Mouse (Mus musculus): ENCODE results near the gene Cstb. TPM values are rescaled to one million over a fixed set of nuclear protein-coding genes. Genes with fewer than 3 reads are reported as not detected.

The Cstb gene
- polyA plus RNA-seq (2012; ENCODE audit: insufficient read depth, insufficient read length, missing spikeins), result 192 and 249 TPM in 2 replicates

DNA sequence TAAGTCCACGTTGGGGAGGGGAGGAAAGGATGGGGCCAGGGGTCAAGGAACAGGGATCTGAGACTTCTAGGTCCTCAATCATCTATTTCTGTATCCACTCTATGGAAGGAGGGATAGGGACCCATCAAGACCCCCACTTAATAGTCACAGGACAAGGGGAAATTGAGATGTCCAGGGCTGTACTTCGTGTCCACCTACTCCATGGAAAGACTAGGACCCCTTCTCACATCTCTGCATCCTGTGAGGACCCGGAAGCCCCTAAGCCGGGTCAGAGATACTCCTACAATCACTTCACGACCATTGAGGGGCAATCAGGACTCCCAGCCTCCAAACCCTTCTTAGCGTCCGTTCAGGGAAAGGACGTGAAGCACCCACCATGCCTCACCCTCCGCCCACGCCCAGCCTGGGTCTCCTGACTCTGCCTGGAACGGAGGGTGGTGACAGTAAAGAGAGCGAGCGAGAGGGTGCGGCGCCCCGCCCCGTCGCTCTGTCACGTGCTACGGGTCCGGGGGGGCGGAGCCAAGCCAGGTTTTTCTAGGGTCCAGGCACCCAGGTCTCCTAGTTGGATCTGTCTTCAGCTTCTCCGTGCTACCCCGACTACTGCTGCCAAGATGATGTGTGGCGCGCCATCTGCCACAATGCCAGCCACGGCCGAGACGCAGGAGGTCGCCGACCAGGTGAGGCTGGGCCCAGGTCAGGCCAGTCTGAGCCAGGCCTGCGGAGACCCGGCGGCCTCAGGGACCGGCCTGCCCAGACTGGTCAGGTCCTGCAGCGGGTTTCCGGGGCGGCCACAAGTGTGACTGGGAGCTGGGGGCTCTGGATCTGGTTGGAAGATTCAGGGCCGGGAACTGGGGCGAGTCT, at the start of gene Cstb:
TSS of gene Cstb (plus strand) at position 489 of the 861 bp plus-strand sequence.
- H3K27ac ChIP-seq (replicated peaks; ENCODE audit: low read depth, low read length), result peak within 1 kb of the TSS; percentile 62
- peak within 1 kb of the TSS; percentile 94 for H3K4me3 ChIP-seq (ENCODE audit: insufficient read depth, low read depth, low read length)
- H3K4me1 ChIP-seq (ENCODE audit: control insufficient read depth, insufficient read depth, insufficient read length, low read length), result peaks cover 4% of the 10 kb centered on the region; the same call in 1 of the 2 replicates

DNA sequence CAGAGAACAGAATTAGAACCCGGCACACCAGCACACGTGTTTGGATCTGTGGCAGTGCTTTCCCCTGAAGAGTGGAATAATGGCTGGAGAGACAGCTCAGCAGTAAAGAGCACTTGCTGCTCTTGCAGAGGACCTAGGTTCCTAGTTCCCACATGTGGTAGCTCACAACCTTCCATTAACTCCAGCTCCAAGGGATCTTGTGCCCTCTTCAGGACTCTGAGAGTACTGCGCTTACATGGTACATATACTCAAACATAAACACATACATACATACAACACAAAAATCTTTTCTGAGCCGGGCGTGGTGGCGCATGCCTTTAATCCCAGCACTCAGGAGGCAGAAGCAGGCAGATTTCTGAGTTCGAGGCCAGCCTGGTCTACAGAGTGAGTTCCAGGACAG, 47.0 kb upstream of the Cstb start:
- H3K4me1 ChIP-seq (ENCODE audit: control insufficient read depth, insufficient read depth, insufficient read length, low read length), result no peaks in the 10 kb centered on the region

GRCm38 (mm10) chr10:78383567-78383966, 41.9 kb upstream of the Cstb start:
- H3K4me1 ChIP-seq (ENCODE audit: control insufficient read depth, insufficient read depth, insufficient read length, low read length), result no peaks in the 10 kb centered on the region
- H3K27ac ChIP-seq (replicated peaks; ENCODE audit: low read depth, low read length), result no peak overlapping the region
- no peak overlapping the region for H3K4me3 ChIP-seq (ENCODE audit: insufficient read depth, low read depth, low read length)

More for the DNA sequence above, 47.0 kb upstream of the Cstb start:
- Histone ChIP-seq H3K4me3 (ENCODE audit: insufficient read depth, low read depth, low read length) (no peak overlapping the region), H3K27ac (replicated peaks; ENCODE audit: low read depth, low read length) (no peak overlapping the region)

GRCm38 (mm10) chr10:78385520-78385919, 39.9 kb upstream of the Cstb start:
- Histone ChIP-seq H3K4me1 (ENCODE audit: control insufficient read depth, insufficient read depth, insufficient read length, low read length) (no peaks in the 10 kb centered on the region; the same call in 1 of the 2 replicates), H3K4me3 (ENCODE audit: insufficient read depth, low read depth, low read length) (no peak overlapping the region), H3K27ac (replicated peaks; ENCODE audit: low read depth, low read length) (no peak overlapping the region)

DNA sequence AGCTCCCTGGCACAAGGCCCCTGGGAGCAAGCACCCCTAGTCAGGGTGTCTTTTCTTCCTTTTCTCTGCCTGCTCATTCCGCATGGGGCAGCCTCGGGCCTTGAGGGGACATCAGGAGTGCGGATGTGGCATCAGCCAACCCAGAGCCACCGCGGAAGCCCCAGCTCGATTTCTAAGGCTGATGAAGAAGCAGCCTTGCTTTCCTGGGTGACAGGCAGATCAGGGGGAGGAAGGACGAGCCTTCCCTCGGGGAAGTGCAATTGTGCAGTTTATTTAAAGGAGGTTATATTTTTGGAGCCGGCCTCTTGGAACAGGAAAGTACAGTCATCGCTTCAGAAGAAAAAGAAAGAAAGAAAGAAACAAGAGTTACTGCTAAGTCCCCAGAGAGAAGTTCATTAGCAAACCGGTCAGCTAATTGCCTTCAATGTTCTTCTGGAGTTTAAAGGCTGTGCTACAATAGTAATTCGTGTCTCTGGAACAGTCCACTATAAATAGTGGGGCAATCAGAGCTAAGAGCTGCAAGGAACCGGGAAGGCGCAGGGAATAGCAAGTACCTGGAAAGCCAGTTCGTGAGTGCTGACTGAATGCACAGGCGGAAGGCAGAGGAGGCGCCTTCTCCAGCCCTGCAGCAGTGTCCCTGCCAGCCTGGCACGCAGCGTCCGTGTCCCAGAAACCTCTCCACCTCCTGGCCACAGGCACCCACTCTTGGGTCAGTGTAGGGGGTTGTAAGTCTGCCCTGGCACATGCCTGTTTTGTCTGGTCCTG, 37.1 kb upstream of the Cstb start:
- Histone ChIP-seq H3K4me3 (ENCODE audit: insufficient read depth, low read depth, low read length) (no peak overlapping the region), H3K27ac (replicated peaks; ENCODE audit: low read depth, low read length) (no peak overlapping the region), H3K4me1 (ENCODE audit: control insufficient read depth, insufficient read depth, insufficient read length, low read length) (no peaks in the 10 kb centered on the region; the same call in 1 of the 2 replicates)

- no peak overlapping the region for H3K27ac ChIP-seq (replicated peaks; ENCODE audit: low read depth, low read length)
- no peak overlapping the region for H3K4me3 ChIP-seq (ENCODE audit: insufficient read depth, low read depth, low read length)
- H3K4me1 ChIP-seq (ENCODE audit: control insufficient read depth, insufficient read depth, insufficient read length, low read length), result no peaks in the 10 kb centered on the region; the same call in 1 of the 2 replicates
Measured at GRCm38 (mm10) chr10:78390982-78391470, 34.4 kb upstream of the Cstb start.

DNA sequence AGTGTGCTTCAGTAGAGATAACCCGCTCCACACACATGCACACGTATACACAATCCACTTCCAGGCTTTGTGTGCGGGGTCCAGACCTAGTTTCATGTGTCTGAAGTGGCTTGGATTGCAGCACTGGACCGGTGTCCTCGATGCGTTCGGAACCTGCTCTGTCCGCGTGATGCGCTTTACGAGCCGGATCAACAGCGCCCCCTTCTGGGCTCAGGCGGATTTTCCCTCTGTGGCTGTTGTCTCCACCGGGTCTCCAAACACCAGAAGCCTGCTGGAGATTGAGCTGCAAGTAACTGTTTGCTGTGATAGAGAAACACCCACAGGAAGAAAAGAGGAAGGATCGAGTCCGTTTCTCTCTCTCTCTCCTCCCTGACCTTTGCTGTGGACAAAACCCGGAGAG, 33.4 kb upstream of the Cstb start:
- no peak overlapping the region for H3K27ac ChIP-seq (replicated peaks; ENCODE audit: low read depth, low read length)
- no peaks in the 10 kb centered on the region; the same call in 1 of the 2 replicates for H3K4me1 ChIP-seq (ENCODE audit: control insufficient read depth, insufficient read depth, insufficient read length, low read length)
- H3K4me3 ChIP-seq (ENCODE audit: insufficient read depth, low read depth, low read length), result no peak overlapping the region

DNA sequence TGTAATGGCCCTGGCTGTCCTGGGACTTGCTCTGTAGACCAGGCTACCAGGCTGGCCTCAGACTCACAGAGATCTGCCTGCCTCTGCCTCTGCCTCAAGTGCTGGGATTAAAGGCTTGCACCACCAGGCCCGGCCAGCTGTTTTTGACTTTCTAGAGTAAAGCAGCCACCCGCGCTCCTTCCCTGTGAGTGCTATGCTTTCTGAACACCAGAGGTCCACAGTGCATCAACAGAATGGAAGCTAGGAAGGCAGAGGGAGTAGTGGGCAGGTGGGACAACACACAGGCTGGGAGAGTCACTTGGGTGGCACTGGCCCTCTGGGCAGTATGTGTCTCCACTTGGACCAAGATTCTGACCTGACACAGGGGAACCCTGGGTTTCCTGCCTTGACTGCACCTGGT, 30.1 kb upstream of the Cstb start:
- Histone ChIP-seq H3K4me3 (ENCODE audit: insufficient read depth, low read depth, low read length) (no peak overlapping the region), H3K4me1 (ENCODE audit: control insufficient read depth, insufficient read depth, insufficient read length, low read length) (no peaks in the 10 kb centered on the region), H3K27ac (replicated peaks; ENCODE audit: low read depth, low read length) (no peak overlapping the region)

DNA sequence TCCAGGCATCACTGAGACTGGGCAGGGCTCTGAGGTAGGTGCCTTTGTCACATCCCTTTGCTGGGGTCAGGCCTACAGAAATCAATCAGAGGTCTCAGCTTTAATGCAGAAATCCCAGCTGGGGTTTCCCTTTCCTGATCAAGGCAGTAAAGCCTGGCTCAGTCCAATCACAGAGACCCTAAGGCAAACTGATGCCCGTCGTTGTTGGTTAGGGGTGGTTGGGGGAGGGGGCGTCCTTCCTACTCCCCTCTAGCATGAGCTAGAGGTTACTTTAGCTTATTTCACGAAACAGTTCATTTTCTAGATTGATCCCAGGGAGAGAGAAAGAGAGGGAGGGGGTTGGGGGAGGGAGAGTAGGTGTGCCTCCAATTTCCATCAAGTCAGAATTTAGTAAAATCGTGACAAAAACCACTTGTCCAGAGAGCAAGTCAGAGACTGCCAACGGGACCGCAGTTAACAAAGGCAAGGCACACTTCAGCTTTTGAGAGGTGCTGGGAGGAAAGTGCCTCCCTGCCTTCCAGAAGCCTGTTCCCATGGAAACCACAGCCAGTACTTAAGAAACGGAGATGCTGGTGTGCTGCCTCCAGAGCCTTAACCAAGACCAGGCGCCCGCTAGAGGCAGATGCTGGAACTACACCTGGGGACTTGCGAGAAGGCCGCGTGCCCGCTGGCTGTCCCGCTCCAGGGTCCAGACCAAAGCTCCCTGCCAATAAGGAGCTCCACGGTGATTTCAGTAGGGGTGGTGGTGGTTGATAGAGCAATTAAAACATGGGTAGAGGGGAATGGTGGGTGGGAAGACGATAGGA, 29.4 kb upstream of the Cstb start:
- no peak overlapping the region for H3K4me3 ChIP-seq (ENCODE audit: insufficient read depth, low read depth, low read length)
- H3K4me1 ChIP-seq (ENCODE audit: control insufficient read depth, insufficient read depth, insufficient read length, low read length), result no peaks in the 10 kb centered on the region
- no peak overlapping the region for H3K27ac ChIP-seq (replicated peaks; ENCODE audit: low read depth, low read length)

- Histone ChIP-seq H3K27ac (replicated peaks; ENCODE audit: low read depth, low read length) (no peak overlapping the region), H3K4me3 (ENCODE audit: insufficient read depth, low read depth, low read length) (no peak overlapping the region), H3K4me1 (ENCODE audit: control insufficient read depth, insufficient read depth, insufficient read length, low read length) (no peaks in the 10 kb centered on the region)
Measured at GRCm38 (mm10) chr10:78396625-78396885, 28.9 kb upstream of the Cstb start.

DNA sequence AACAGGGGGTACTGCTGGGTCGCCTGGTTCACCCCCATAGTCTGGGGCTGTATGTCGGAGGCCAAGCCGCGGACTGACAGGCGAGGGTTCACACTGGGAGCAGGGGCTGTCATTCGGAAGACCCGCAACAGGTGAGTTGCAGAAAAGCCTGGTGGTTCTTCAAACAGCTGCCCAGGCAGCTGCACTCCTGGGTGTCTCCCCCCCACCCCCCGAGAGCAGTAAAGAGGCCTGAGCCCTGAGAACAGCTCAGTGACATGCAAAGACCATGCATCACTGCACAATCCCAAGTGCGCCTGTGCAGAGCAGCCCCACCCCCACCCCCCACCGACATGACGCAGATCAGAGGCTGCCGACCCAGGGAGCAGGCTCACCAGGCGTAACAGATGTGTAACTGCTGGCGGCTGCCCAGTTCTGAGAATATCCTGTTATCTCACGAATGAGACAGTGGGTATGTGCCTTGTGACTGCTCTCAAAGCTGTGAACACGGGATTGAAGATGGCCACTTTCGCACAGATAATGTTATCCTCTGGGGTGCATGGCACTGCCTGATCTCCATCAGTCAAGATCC, 26.3 kb upstream of the Cstb start:
- H3K27ac ChIP-seq (replicated peaks; ENCODE audit: low read depth, low read length), result no peak overlapping the region
- H3K4me1 ChIP-seq (ENCODE audit: control insufficient read depth, insufficient read depth, insufficient read length, low read length), result no peaks in the 10 kb centered on the region
- H3K4me3 ChIP-seq (ENCODE audit: insufficient read depth, low read depth, low read length), result no peak overlapping the region

DNA sequence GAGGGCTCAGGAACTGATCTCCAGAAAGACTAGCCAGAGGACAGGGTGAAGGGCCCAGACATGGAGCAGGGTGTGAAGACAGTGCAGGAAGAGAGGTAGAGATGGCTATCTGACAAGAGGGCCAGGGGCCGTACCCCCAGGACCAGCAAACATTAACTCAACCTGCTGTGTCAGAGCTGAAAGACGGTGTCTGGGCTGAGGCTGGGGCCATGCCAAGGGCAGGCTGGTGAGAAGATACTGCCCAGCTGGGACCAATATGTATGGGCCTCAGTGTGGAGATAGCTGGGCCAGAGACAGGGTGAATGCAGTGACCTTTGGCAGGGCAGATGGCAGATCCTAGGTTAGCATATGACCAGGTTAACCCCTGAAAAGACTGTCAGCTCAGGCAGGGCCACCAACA, 24.3 kb upstream of the Cstb start:
- no peak overlapping the region for H3K4me3 ChIP-seq (ENCODE audit: insufficient read depth, low read depth, low read length)
- no peak overlapping the region for H3K27ac ChIP-seq (replicated peaks; ENCODE audit: low read depth, low read length)
- H3K4me1 ChIP-seq (ENCODE audit: control insufficient read depth, insufficient read depth, insufficient read length, low read length), result no peaks in the 10 kb centered on the region

GRCm38 (mm10) chr10:78402301-78402922, 23.1 kb upstream of the Cstb start:
- Histone ChIP-seq H3K4me3 (ENCODE audit: insufficient read depth, low read depth, low read length) (no peak overlapping the region), H3K27ac (replicated peaks; ENCODE audit: low read depth, low read length) (no peak overlapping the region), H3K4me1 (ENCODE audit: control insufficient read depth, insufficient read depth, insufficient read length, low read length) (no peaks in the 10 kb centered on the region)

GRCm38 (mm10) chr10:78406152-78406551, 19.3 kb upstream of the Cstb start:
- H3K4me3 ChIP-seq (ENCODE audit: insufficient read depth, low read depth, low read length), result no peak overlapping the region
- no peak overlapping the region for H3K27ac ChIP-seq (replicated peaks; ENCODE audit: low read depth, low read length)
- no peaks in the 10 kb centered on the region for H3K4me1 ChIP-seq (ENCODE audit: control insufficient read depth, insufficient read depth, insufficient read length, low read length)

All from brown adipose tissue, adult 24 weeks (tissue).